Mouse (Mus musculus) hindbrain, embryonic 16.5 days (tissue): ENCODE results near the gene Orc1. TPM values are rescaled to one million over a fixed set of nuclear protein-coding genes. Genes with fewer than 3 reads are reported as not detected.

Experiments used
- ATAC-seq: fragments of 200-750 bp; cut with Nextera tagmentation; 2 replicates; pipeline ENCODE4 v1.8.0; 2017; ENCODE audit warnings: moderate TSS enrichment, moderate library complexity
- H3K27ac ChIP-seq: fragments of 300-500 bp; sonication (generic); 2 replicates; pipeline ENCODE4 v1.5.1; 2014; ENCODE audit warnings: low read depth, mild to moderate bottlenecking, control low read depth, low read length, moderate library complexity
- H3K27me3 ChIP-seq: fragments of 300-500 bp; sonication (generic); replicated peaks from 2 replicates; pipeline ENCODE4 v1.6.1; 2014; ENCODE audit warnings: low read length; ENCODE audit not compliant: control insufficient read depth, insufficient read depth
- H3K36me3 ChIP-seq: fragments of 300-500 bp; sonication (generic); 2 replicates; pipeline ENCODE4 v1.6.1; 2014; ENCODE audit warnings: mild to moderate bottlenecking, low read length, moderate library complexity, mixed read lengths; ENCODE audit not compliant: control insufficient read depth, insufficient read depth
- H3K4me1 ChIP-seq: fragments of 300-500 bp; sonication (generic); 2 replicates; pipeline ENCODE4 v1.6.1; 2014; ENCODE audit warnings: low read depth, low read length; ENCODE audit not compliant: control insufficient read depth, insufficient read depth
- H3K4me2 ChIP-seq: fragments of 300-500 bp; sonication (generic); 2 replicates; pipeline ENCODE4 v1.6.1; 2014; ENCODE audit warnings: mild to moderate bottlenecking, low read length, control low read depth, moderate library complexity
- H3K4me3 ChIP-seq: fragments of 300-500 bp; sonication (generic); 2 replicates; pipeline ENCODE4 v1.5.1; 2014; ENCODE audit warnings: mild to moderate bottlenecking, low read length, control low read depth, moderate library complexity
- H3K9ac ChIP-seq: fragments of 300-500 bp; sonication (generic); 2 replicates; pipeline ENCODE4 v1.6.1; 2014; ENCODE audit warnings: low read depth, mild to moderate bottlenecking, control low read depth, low read length, moderate library complexity
- H3K9me3 ChIP-seq: fragments of 300-500 bp; sonication (generic); 2 replicates; pipeline ENCODE4 v1.6.1; 2014; ENCODE audit warnings: mild to moderate bottlenecking, low read length, moderate library complexity; ENCODE audit not compliant: control insufficient read depth
- WGBS: fragments of 180-500 bp; shearing (Covaris S2); extraction: QIAGEN DNeasy Blood & Tissue Kit; methylation state at CpG from one replicate; pipeline ENCODE4 v1.1.7; 2014; 5-methylcytosine and 5-hydroxymethylcytosine counted together
- polyA plus RNA-seq: library from polyadenylated mRNA; unstranded; fragments of >200 nt; fragmentation: Nextera tagmentation; extraction: Ambion mirVana; gene quantifications from 2 replicates; pipeline ENCODE4 v1.2.1, GENCODE M21; 2015

The Orc1 gene
- polyA plus RNA-seq, 1 experiment from 2014 or later: 1.5 TPM

DNA sequence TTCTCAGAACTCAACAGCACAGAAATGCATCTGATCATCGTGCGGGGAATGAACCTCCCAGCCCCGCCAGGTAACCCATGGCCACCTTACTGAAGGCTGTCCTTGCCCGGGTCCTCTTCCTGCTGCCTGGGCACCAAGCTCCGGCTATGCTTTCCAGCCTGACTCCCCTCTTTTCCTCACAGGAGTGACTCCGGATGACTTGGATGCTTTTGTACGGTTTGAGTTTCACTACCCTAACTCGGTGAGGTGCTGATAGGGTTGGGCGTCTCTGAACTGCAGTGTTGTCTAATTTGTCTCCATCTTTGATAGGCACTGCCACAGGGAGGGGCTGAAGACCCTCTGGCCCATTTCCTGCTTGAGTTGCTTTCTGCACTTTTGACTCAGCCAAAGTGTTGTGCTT, 50.9 kb downstream of the Orc1 start:
- no peaks in the 10 kb centered on the region for H3K27me3 ChIP-seq
- H3K27ac ChIP-seq: no peak overlapping the region
- no peaks in the 10 kb centered on the region for H3K9me3 ChIP-seq
- no peaks in the 10 kb centered on the region for H3K4me1 ChIP-seq
- no peak overlapping the region for H3K4me3 ChIP-seq
- peaks cover 43% of the 10 kb centered on the region for H3K36me3 ChIP-seq
- no peak overlapping the region for H3K4me2 ChIP-seq
- no peak overlapping the region for H3K9ac ChIP-seq
- no peak for ATAC-seq
- WGBS: 94% methylated on average over 9 of the region's 9 CpGs

DNA sequence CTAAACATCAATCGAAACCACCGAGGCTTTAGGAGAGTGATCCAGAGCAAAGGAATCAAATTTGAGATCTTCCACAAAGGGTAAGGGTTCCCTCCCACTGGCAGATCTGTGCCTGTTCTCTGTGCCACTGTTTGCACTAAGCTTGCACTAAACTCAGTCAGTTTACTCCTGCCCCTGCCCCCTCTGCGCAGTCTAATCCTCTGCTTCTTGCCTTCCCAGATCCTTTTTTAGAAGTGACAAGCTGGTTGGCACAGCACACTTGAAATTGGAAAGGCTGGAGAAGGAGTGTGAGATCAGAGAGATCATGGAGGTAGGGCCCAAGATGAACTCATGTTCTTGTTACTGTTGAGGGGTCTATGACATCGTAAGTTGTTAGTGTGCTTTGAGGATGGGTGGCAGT, 52.4 kb downstream of the Orc1 start:
- Histone ChIP-seq H3K4me1 (no peaks in the 10 kb centered on the region), H3K27me3 (no peaks in the 10 kb centered on the region), H3K27ac (no peak overlapping the region), H3K36me3 (peaks cover 36% of the 10 kb centered on the region), H3K4me3 (no peak overlapping the region), H3K9ac (no peak overlapping the region), H3K9me3 (no peaks in the 10 kb centered on the region), H3K4me2 (no peak overlapping the region)
- ATAC-seq: no peak
- 98% methylated on average over 4 of the region's 4 CpGs for WGBS

DNA sequence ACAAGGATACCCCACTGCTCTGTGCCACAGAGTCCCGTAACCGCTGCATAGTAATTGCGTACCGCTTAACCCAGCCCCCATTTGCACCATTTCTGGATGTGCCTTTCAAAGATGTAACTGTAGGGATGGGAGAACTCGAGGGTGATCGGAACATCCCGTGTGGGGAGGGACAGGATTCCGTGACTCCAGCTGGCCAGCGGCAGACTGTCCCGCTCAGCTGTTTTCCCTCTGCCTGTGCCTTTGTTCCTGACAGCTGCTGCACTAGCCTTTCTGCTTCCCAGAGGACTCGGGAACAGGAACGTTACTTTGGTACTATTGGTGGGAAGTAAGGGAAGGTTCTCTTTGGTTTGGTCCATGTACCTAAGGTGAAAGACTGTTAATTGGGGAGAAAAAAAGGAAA, 54.5 kb downstream of the Orc1 start:
- Histone ChIP-seq H3K36me3 (peaks cover 37% of the 10 kb centered on the region), H3K4me3 (no peak overlapping the region), H3K27me3 (no peaks in the 10 kb centered on the region), H3K27ac (no peak overlapping the region), H3K4me2 (no peak overlapping the region), H3K4me1 (no peaks in the 10 kb centered on the region), H3K9ac (no peak overlapping the region), H3K9me3 (no peaks in the 10 kb centered on the region)
- no peak for ATAC-seq
- 59% methylated on average over 12 of the region's 12 CpGs for WGBS

DNA sequence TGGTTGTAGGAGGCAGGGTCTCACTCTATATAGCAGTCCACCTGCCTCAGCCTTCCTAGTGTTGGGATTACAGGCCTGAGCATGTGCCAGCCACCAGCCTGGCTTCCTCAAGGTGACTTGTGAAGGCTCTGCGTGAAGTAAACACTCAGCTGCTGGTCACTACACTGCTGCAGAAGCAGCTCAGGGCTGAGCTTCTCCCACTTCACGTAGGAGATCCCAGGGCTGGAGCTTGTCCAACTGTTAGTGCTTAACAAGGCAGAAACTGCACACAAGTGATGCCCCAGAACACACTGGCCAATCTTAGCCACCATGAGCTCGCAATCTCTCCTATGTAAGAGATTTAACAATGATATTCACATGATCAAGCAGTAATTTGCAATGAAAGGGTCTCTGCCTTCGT, 55.5 kb downstream of the Orc1 start:
- Histone ChIP-seq H3K27ac (no peak overlapping the region), H3K4me3 (no peak overlapping the region), H3K9ac (no peak overlapping the region), H3K4me2 (no peak overlapping the region), H3K27me3 (no peaks in the 10 kb centered on the region), H3K9me3 (no peaks in the 10 kb centered on the region), H3K4me1 (no peaks in the 10 kb centered on the region), H3K36me3 (peaks cover 33% of the 10 kb centered on the region)
- ATAC-seq: no peak
- 43% methylated on average over 4 of the region's 4 CpGs for WGBS

DNA sequence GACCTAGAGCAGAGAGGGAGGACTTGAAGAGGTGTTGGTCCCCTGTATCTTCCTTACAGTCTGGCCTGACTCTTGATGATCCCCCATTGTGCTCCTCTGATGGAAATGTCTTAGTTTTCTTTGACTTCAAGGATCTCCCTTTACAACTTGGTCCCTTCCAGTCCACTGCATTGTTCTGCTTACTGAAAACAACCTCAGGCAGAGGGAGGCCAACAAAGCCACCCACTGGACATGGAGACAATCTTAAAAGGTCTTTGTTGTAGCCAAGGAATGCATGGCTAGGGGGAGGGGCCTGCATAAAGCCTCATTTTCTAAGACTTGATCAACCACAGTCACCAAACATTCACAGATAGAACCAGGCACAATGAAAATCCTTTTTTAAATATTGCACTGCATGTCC, 55.9 kb downstream of the Orc1 start:
- Histone ChIP-seq H3K27me3 (no peaks in the 10 kb centered on the region), H3K9ac (no peak overlapping the region), H3K4me2 (no peak overlapping the region), H3K4me1 (no peaks in the 10 kb centered on the region), H3K36me3 (peaks cover 29% of the 10 kb centered on the region), H3K27ac (no peak overlapping the region), H3K9me3 (no peaks in the 10 kb centered on the region), H3K4me3 (no peak overlapping the region)
- ATAC-seq: no peak

GRCm38 (mm10) chr4:108637721-108638120, 58.5 kb downstream of the Orc1 start:
- no peak overlapping the region for H3K27ac ChIP-seq
- no peak overlapping the region for H3K4me3 ChIP-seq
- no peak for ATAC-seq
- no peak overlapping the region for H3K4me2 ChIP-seq
- H3K4me1 ChIP-seq: no peaks in the 10 kb centered on the region
- no peaks in the 10 kb centered on the region for H3K9me3 ChIP-seq
- no peak overlapping the region for H3K9ac ChIP-seq
- H3K36me3 ChIP-seq: peaks cover 26% of the 10 kb centered on the region
- H3K27me3 ChIP-seq: no peaks in the 10 kb centered on the region
- WGBS: 77% methylated on average over 3 of the region's 3 CpGs

DNA sequence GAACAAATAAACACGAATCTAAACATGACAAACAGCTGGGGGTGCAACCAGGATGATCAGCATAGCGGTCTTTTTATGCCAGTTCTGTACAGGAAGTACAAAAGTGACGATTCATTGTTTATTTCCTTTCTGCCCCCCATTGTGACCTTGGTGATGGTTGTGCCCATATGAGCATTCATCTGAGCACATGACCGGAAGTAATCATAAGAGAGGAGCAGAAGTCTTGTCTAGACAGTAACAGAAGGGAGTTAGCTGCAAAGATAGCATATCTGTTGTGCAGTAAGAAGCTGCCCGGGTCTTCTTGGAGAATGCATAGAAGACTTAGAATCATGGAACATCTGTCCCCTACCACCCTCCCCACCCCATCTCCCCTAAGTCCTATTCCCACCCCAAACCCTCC, 59.5 kb downstream of the Orc1 start:
- ATAC-seq: no peak

DNA sequence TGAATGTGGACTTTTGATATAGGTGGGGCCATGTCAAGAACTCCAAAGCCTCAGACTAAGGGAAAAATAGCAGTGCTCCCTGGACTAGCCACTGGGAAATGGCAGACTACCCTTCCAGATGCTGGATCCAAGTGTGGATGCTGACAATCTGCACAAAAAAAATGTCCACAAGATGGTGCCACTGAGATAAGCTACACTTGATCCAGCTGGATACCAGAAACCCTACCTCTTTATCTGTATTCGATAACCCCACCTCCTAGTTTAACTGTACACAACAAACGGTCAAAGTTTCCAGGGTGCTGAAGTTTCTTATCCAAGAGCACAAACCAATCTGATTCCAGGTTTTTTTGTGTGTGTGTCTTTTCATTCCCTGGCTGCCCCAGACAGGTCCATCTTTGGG, 85.2 kb downstream of the Orc1 start:
- ATAC-seq: no peak
- H3K27me3 ChIP-seq: no peaks in the 10 kb centered on the region
- no peak overlapping the region for H3K27ac ChIP-seq
- H3K9me3 ChIP-seq: no peaks in the 10 kb centered on the region
- H3K4me3 ChIP-seq: no peak overlapping the region
- H3K4me2 ChIP-seq: no peak overlapping the region
- H3K36me3 ChIP-seq: peaks cover 10% of the 10 kb centered on the region; the same call in 1 of the 2 replicates
- no peak overlapping the region for H3K9ac ChIP-seq
- H3K4me1 ChIP-seq: no peaks in the 10 kb centered on the region
- WGBS: 62% methylated on average over 2 of the region's 2 CpGs

More for the DNA sequence above, 59.5 kb downstream of the Orc1 start:
- H3K4me1 ChIP-seq: no peaks in the 10 kb centered on the region
- no peak overlapping the region for H3K27ac ChIP-seq
- H3K9me3 ChIP-seq: no peaks in the 10 kb centered on the region
- no peak overlapping the region for H3K4me3 ChIP-seq
- H3K4me2 ChIP-seq: no peak overlapping the region
- H3K36me3 ChIP-seq: peaks cover 29% of the 10 kb centered on the region
- H3K27me3 ChIP-seq: no peaks in the 10 kb centered on the region
- WGBS: 80% methylated on average over 5 of the region's 5 CpGs
- H3K9ac ChIP-seq: no peak overlapping the region
